Mouse (Mus musculus): ENCODE data around the gene Rpp25. TPM values are rescaled to one million over a fixed set of nuclear protein-coding genes. Genes with fewer than 3 reads are reported as not detected.
A peak's percentile ranks its signal among the peaks of the same experiment; 100 is the strongest.

Gene Rpp25
- polyA plus RNA-seq, 1 experiment from 2014 or later = 6.2 TPM

GRCm38 (mm10) chr9:57504891-57505290, 1.1 kb downstream of the Rpp25 start:
- Histone ChIP-seq H3K9me3 (ENCODE audit: control insufficient read depth, low read length) (no peaks in the 10 kb centered on the region), H3K4me2 (replicated peaks; ENCODE audit: low read depth, low read length) (peak overlapping the region; percentile 94), H3K9ac (ENCODE audit: low read depth, low read length) (0 out of 2 replicates have a peak overlapping the region, but pooled peaks have one; percentile 4), H3K27me3 (ENCODE audit: control insufficient read depth, insufficient read depth, low read length) (peaks cover 50% of the 10 kb centered on the region), H3K27ac (ENCODE audit: low read depth, low read length) (no peak overlapping the region), H3K4me1 (ENCODE audit: control insufficient read depth, insufficient read depth, low read length) (peaks cover 44% of the 10 kb centered on the region), H3K4me3 (ENCODE audit: low read length) (peak overlapping the region; percentile 51; the same call in 1 of the 2 replicates), H3K36me3 (ENCODE audit: control insufficient read depth, insufficient read depth, low read length) (no peaks in the 10 kb centered on the region)
- ATAC-seq (ENCODE audit: low FRiP score, low TSS enrichment) = no peak
- 45% methylated on average over 10 of the region's 10 CpGs for WGBS

- Histone ChIP-seq H3K36me3 (ENCODE audit: control insufficient read depth, insufficient read depth, low read length) (no peaks in the 10 kb centered on the region), H3K9ac (ENCODE audit: low read depth, low read length) (no peak overlapping the region), H3K4me3 (ENCODE audit: low read length) (no peak overlapping the region), H3K27ac (ENCODE audit: low read depth, low read length) (0 out of 2 replicates have a peak overlapping the region, but pooled peaks have one; percentile 42), H3K9me3 (ENCODE audit: control insufficient read depth, low read length) (no peaks in the 10 kb centered on the region), H3K4me2 (replicated peaks; ENCODE audit: low read depth, low read length) (peak overlapping the region; percentile 17; the same call in 1 of the 2 replicates), H3K27me3 (ENCODE audit: control insufficient read depth, insufficient read depth, low read length) (peaks cover 46% of the 10 kb centered on the region), H3K4me1 (ENCODE audit: control insufficient read depth, insufficient read depth, low read length) (peaks cover 44% of the 10 kb centered on the region)
- peak; percentile 58; the same call in 1 of the 2 replicates for ATAC-seq (ENCODE audit: low FRiP score, low TSS enrichment)
- 11% methylated on average over 8 of the region's 8 CpGs for WGBS
Measured at GRCm38 (mm10) chr9:57505700-57506099, 1.9 kb downstream of the Rpp25 start.

- Histone ChIP-seq H3K27ac (ENCODE audit: low read depth, low read length) (no peak overlapping the region), H3K4me1 (ENCODE audit: control insufficient read depth, insufficient read depth, low read length) (peaks cover 7% of the 10 kb centered on the region), H3K4me2 (replicated peaks; ENCODE audit: low read depth, low read length) (no peak overlapping the region), H3K9ac (ENCODE audit: low read depth, low read length) (no peak overlapping the region), H3K27me3 (ENCODE audit: control insufficient read depth, insufficient read depth, low read length) (peaks cover 8% of the 10 kb centered on the region), H3K36me3 (ENCODE audit: control insufficient read depth, insufficient read depth, low read length) (no peaks in the 10 kb centered on the region), H3K4me3 (ENCODE audit: low read length) (no peak overlapping the region), H3K9me3 (ENCODE audit: control insufficient read depth, low read length) (no peaks in the 10 kb centered on the region)
- ATAC-seq (ENCODE audit: low FRiP score, low TSS enrichment) = no peak
- WGBS = 77% methylated on average over 2 of the region's 2 CpGs
Measured at GRCm38 (mm10) chr9:57510577-57510976, 6.8 kb downstream of the Rpp25 start.

GRCm38 (mm10) chr9:57517113-57517512, 13.3 kb downstream of the Rpp25 start:
- H3K4me3 ChIP-seq (ENCODE audit: low read length) = no peak overlapping the region
- no peak overlapping the region for H3K9ac ChIP-seq (ENCODE audit: low read depth, low read length)
- no peaks in the 10 kb centered on the region for H3K36me3 ChIP-seq (ENCODE audit: control insufficient read depth, insufficient read depth, low read length)
- ATAC-seq (ENCODE audit: low FRiP score, low TSS enrichment) = no peak
- no peaks in the 10 kb centered on the region for H3K9me3 ChIP-seq (ENCODE audit: control insufficient read depth, low read length)
- H3K27ac ChIP-seq (ENCODE audit: low read depth, low read length) = no peak overlapping the region
- H3K27me3 ChIP-seq (ENCODE audit: control insufficient read depth, insufficient read depth, low read length) = no peaks in the 10 kb centered on the region
- H3K4me2 ChIP-seq (replicated peaks; ENCODE audit: low read depth, low read length) = no peak overlapping the region
- 10% methylated on average over 3 of the region's 3 CpGs for WGBS
- no peaks in the 10 kb centered on the region; the same call in 1 of the 2 replicates for H3K4me1 ChIP-seq (ENCODE audit: control insufficient read depth, insufficient read depth, low read length)

GRCm38 (mm10) chr9:57520375-57521055, 16.7 kb downstream of the Rpp25 start:
- Histone ChIP-seq H3K27ac (ENCODE audit: low read depth, low read length) (peak overlapping the region; percentile 93; the same call in 1 of the 2 replicates), H3K27me3 (ENCODE audit: control insufficient read depth, insufficient read depth, low read length) (no peaks in the 10 kb centered on the region)
- WGBS = 25% methylated on average over 16 of the region's 16 CpGs

GRCm38 (mm10) chr9:57521056-57521911, 17.5 kb downstream of the Rpp25 start, which contains the start of gene Cox5a:
Gene Cox5a (plus strand): TSS chr9:57521274.
- Histone ChIP-seq H3K4me2 (replicated peaks; ENCODE audit: low read depth, low read length) (peak within 1 kb of the TSS; percentile 75), H3K4me1 (ENCODE audit: control insufficient read depth, insufficient read depth, low read length) (peaks cover 5% of the 10 kb centered on the region), H3K9me3 (ENCODE audit: control insufficient read depth, low read length) (no peaks in the 10 kb centered on the region), H3K4me3 (ENCODE audit: low read length) (peak within 1 kb of the TSS; percentile 94), H3K27ac (ENCODE audit: low read depth, low read length) (peak within 1 kb of the TSS; percentile 93), H3K36me3 (ENCODE audit: control insufficient read depth, insufficient read depth, low read length) (no peaks in the 10 kb centered on the region), H3K27me3 (ENCODE audit: control insufficient read depth, insufficient read depth, low read length) (no peaks in the 10 kb centered on the region), H3K9ac (ENCODE audit: low read depth, low read length) (peak within 1 kb of the TSS; percentile 97)
- 1% methylated on average over 94 of the region's 95 CpGs for WGBS
- peak; percentile 98 for ATAC-seq (ENCODE audit: low FRiP score, low TSS enrichment)

More at GRCm38 (mm10) chr9:57520375-57521055, 16.7 kb downstream of the Rpp25 start:
- Histone ChIP-seq H3K9me3 (ENCODE audit: control insufficient read depth, low read length) (no peaks in the 10 kb centered on the region), H3K4me2 (replicated peaks; ENCODE audit: low read depth, low read length) (peak overlapping the region; percentile 75), H3K4me3 (ENCODE audit: low read length) (peak overlapping the region; percentile 94), H3K36me3 (ENCODE audit: control insufficient read depth, insufficient read depth, low read length) (no peaks in the 10 kb centered on the region), H3K9ac (ENCODE audit: low read depth, low read length) (peak overlapping the region; percentile 97; the same call in 1 of the 2 replicates), H3K4me1 (ENCODE audit: control insufficient read depth, insufficient read depth, low read length) (peaks cover 5% of the 10 kb centered on the region)
- peak; percentile 22; the same call in 1 of the 2 replicates for ATAC-seq (ENCODE audit: low FRiP score, low TSS enrichment)

GRCm38 (mm10) chr9:57522114-57522860, 18.5 kb downstream of the Rpp25 start:
- no peak overlapping the region for H3K27ac ChIP-seq (ENCODE audit: low read depth, low read length)

GRCm38 (mm10) chr9:57522861-57523246, 19.0 kb downstream of the Rpp25 start:
- WGBS = 69% methylated on average over 4 of the region's 4 CpGs
- H3K4me3 ChIP-seq (ENCODE audit: low read length) = peak overlapping the region; percentile 94; the same call in 1 of the 2 replicates
- H3K9ac ChIP-seq (ENCODE audit: low read depth, low read length) = peak overlapping the region; percentile 38; the same call in 1 of the 2 replicates
- H3K27ac ChIP-seq (ENCODE audit: low read depth, low read length) = no peak overlapping the region
- H3K4me2 ChIP-seq (replicated peaks; ENCODE audit: low read depth, low read length) = peak overlapping the region; percentile 75
- no peaks in the 10 kb centered on the region for H3K27me3 ChIP-seq (ENCODE audit: control insufficient read depth, insufficient read depth, low read length)
- H3K9me3 ChIP-seq (ENCODE audit: control insufficient read depth, low read length) = no peaks in the 10 kb centered on the region
- peaks cover 2% of the 10 kb centered on the region; the same call in 1 of the 2 replicates for H3K36me3 ChIP-seq (ENCODE audit: control insufficient read depth, insufficient read depth, low read length)
- no peak for ATAC-seq (ENCODE audit: low FRiP score, low TSS enrichment)
- peaks cover 5% of the 10 kb centered on the region for H3K4me1 ChIP-seq (ENCODE audit: control insufficient read depth, insufficient read depth, low read length)

More at GRCm38 (mm10) chr9:57522114-57522860, 18.5 kb downstream of the Rpp25 start:
- no peak for ATAC-seq (ENCODE audit: low FRiP score, low TSS enrichment)
- Histone ChIP-seq H3K4me2 (replicated peaks; ENCODE audit: low read depth, low read length) (peak overlapping the region; percentile 75), H3K9ac (ENCODE audit: low read depth, low read length) (peak overlapping the region; percentile 97), H3K27me3 (ENCODE audit: control insufficient read depth, insufficient read depth, low read length) (no peaks in the 10 kb centered on the region), H3K9me3 (ENCODE audit: control insufficient read depth, low read length) (no peaks in the 10 kb centered on the region), H3K4me1 (ENCODE audit: control insufficient read depth, insufficient read depth, low read length) (peaks cover 5% of the 10 kb centered on the region), H3K36me3 (ENCODE audit: control insufficient read depth, insufficient read depth, low read length) (peaks cover 2% of the 10 kb centered on the region; the same call in 1 of the 2 replicates), H3K4me3 (ENCODE audit: low read length) (peak overlapping the region; percentile 94)
- WGBS = 39% methylated on average over 7 of the region's 7 CpGs
